Mouse (Mus musculus) adrenal gland, adult 18-20 months (tissue): ENCODE data around the gene Trim2. TPM values are rescaled to one million over a fixed set of nuclear protein-coding genes. Genes with fewer than 3 reads are reported as not detected.

Experiments
- DNase-seq, 2 experiments: peaks; one replicate each; pipeline ENCODE4 v3.0.0; 2021 to 2022; ENCODE audit warnings: low spot score in 2 of 2
- total RNA-seq, 2 experiments: library from RNA; stranded (reverse); gene quantifications; 1 replicate in 1 of 2; 2 replicates in 1 of 2; pipeline ENCODE4 v1.2.3; 2021

Trim2 gene
- total RNA-seq, 2 experiments from 2014 or later: 29.2 to 88.9 TPM

DNA sequence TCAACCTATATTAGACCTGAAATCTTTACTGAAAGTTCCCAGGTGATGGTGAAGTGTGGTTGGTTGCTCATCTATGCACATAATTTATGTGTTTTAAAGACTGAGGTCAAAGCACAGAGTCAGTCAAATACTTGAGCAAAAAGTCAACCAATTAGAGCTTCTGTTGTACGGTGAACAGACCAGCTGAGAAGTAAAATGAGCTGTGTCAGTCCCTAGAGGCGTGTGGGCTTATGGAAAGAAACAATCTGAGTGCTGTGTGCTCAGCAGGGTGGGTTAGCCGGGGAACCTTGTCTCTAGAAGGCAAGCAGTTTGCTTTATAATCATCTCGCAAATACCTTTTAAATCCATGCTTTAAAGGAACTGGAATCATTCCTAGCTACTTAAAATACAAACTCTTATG is 149.7 kb downstream of the Trim2 start:
- DNase-seq: no peak

DNA sequence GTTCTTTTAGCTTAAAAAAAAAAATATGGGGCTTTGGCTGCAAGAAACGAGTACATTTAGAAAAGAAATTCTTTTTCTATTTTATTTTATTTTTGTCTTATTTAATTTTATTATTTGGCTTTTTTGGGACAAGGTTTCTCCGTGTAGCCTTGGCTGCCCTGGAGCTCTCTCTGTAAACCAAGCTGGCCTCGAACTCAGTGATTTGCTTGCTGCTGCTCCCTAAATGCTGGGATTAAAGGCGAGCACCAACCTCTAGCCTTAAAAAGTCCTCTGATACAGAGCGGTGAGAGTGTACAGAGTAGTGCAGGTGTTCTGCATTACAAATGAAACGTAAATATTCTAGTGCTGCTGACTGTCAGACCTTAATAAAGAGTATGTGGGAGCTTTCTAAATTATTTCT is 150.6 kb downstream of the Trim2 start:
- DNase-seq: no peak

DNA sequence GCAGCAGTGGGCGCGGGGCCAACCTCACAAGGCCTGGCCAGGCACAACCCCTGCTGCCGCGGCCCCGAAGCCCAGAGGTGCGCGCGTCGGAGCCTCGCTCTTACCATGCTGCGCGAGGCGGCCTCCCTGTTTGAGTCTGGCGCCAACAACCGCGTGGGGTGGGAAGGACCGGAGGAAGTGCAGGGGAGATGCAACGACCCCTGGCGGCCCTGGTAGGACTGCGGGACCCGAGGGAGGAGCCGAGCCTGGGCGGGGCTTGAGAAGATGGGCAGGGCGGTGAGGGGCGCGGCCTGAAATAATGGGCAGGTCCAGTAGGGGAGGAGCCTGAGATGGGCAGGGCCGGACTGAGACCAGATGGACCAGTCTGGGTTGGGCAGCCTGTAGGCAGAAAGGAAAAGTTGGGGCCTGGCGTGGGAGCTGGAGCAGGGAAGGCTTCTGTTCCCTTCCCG is 151.1 kb downstream of the Trim2 start, which contains the start of gene Mnd1:
Gene Mnd1 (minus strand): TSS at position 229 of the 449 bp plus-strand sequence.
- peak; percentile 98 to 99 for DNase-seq

DNA sequence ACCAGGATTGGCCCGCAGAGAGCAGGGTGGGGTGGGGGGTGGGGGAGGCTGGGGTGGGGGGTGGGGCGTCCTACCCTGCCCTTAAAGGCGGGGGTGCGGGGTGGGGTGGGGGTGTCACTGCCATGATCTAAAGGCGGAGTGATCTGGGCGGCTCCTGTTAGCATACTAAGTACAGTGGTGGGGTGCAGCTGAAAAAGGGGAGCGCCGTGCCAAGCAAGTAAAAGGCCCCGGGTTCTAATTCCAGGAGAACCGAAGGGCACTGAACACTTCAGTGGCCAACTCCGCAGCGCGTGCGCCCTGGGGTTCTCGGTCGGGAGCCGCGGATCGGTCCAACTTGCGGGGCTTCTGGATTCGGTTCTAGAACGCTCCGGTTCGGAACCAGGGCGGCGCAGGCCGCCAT is 151.5 kb downstream of the Trim2 start:
- DNase-seq: no peak

DNA sequence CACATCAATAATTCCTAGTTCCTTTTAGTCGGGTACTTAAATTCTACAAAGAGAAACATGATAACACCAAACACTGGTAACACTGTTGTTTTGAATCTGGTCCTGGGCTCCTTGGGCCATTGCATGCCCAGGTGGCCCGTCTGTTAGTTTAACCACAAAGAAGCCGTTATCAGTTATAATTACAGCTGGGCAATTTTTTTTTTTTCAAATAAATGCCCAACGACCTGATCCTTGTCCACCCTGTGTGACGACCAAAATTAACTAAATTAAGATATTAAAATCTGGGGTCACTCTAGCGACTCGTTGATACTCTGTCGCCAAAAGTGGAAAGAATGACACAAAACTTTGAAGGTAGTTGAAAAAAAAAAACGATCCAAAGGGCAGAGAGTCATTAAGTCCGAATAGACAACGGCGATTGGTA is 151.9 kb downstream of the Trim2 start:
- DNase-seq: no peak

DNA sequence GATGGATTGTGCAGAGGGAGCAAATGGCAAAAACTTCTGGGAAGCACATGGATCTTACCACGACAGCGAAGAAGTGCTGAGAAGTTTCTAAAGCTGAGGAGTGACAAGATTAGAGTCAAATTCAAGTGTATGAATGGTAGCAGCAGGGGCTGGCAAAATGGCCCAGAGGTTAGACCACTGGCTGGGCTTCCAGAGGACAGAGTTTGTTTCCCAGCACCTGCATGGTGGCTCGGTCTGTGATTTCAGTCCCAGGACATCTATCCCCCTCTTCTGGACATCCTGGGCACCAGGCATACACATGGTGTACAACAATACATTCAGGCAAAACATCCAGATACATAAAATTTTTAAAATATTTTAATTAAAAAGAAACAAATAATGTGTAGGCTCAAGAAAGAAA is 156.8 kb downstream of the Trim2 start:
- DNase-seq: no peak

DNA sequence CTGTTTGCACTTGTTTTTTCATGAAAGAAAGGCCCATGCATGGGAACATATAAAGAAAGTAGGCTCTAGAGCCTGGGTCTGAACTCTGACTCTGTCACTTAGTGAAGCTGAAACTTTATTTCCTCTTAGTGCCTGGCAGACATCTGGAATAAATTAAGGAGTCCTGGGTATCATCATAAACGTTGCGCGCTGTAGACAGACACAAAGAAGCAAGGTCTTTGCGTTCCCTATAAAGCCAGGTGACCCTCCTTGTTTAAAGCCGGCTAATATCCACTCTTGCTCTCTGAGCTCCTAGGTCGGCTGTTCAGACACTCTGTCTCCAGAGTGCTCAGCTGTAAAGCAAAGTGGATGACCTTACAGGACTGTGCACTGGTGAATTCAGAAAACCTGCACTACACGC is 165.7 kb downstream of the Trim2 start:
- DNase-seq: no peak

DNA sequence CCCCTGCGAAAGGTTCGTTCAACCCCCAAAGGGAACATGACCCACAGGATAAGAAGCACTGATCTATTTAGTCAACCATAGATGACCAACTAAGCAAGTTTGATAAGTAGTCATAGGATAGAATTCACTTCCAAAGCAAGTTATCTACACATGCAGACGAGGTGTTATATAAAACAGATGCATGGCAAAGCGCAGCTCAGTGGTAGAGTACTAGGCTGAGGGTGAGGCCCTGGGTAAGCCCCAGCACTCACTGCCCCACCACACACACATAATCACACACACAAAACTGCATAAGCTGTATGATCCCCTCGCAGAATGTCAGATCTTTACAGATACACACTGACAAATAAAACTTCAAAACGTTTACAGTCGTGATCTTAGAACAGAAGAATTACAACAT is 170.2 kb downstream of the Trim2 start:
- DNase-seq: no peak

DNA sequence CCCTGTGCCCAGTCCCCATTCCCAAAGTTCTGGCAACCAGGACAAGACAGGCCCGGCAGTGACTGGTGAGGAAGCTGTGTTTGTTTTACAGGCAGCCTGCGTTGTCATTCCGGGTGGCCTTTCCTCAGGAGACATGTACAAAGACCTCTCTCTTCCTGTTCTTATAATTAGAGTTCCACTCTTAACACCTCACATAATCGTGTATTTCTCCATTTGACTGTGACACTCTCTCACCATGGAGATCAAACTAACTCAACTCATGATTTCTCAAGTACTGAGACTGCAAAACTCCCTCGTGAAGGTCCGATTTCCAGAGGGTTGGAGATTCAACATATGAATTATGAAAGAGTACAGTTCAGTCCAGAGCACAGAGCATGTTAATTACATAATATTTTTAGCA is 170.7 kb downstream of the Trim2 start:
- no peak for DNase-seq

DNA sequence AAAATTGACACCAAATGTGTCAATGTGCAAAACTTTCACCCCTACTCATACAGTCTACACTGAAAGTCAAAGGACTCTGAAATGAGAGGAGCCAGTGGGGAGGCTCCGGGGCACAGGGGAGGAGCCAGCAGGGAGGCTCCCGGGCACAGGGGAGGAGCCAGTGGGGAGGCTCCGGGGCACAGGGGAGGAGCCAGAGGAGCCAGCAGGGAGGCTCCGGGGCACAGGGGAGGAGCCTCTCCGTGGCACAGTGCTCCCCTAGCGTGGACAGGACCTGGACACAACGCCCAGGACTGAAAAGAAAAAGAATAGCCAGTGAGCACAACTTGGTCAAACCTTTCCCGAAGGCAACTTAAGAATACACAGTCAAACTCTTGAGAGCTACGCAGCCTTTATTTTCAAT is 171.3 kb downstream of the Trim2 start:
- peak in 1 of 2 experiments; percentile 31 for DNase-seq

DNA sequence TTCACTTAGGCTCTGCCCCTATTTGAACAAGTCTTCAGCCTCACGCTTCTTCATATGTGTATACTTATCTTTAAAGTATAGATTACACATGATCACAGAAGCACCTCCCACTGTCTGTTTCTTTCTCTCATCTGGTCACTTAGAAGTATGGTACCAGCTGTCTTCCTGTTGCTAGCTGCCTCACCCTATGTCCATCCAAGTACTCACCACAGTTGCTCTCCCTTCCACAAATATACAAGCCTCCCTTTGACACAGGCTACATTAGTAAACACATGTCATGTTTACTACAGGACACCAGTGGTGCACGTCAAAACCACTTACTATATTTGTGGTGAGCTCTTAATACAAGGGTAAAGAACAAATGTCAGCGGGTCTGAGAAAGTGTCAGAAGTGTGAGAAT is 175.3 kb downstream of the Trim2 start:
- no peak for DNase-seq

DNA sequence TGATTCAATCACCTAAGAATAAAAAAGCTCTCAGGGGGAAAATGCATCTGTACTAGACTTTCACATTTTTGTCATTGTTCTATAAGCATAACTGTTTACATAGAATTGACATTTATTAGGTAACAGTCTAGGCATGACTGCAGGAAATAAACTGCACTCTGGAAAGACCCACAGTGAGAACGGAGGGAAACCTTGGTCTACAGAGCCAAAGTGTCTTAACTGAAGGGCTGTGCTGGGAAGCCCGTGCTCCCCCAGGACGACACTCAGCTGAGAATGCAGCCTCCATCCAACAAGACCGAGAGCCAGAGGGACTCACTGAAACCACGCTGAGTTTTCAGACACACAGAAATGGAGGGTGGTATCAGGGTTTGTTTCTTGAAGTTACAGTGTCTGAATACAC is 175.9 kb downstream of the Trim2 start:
- DNase-seq: no peak

DNA sequence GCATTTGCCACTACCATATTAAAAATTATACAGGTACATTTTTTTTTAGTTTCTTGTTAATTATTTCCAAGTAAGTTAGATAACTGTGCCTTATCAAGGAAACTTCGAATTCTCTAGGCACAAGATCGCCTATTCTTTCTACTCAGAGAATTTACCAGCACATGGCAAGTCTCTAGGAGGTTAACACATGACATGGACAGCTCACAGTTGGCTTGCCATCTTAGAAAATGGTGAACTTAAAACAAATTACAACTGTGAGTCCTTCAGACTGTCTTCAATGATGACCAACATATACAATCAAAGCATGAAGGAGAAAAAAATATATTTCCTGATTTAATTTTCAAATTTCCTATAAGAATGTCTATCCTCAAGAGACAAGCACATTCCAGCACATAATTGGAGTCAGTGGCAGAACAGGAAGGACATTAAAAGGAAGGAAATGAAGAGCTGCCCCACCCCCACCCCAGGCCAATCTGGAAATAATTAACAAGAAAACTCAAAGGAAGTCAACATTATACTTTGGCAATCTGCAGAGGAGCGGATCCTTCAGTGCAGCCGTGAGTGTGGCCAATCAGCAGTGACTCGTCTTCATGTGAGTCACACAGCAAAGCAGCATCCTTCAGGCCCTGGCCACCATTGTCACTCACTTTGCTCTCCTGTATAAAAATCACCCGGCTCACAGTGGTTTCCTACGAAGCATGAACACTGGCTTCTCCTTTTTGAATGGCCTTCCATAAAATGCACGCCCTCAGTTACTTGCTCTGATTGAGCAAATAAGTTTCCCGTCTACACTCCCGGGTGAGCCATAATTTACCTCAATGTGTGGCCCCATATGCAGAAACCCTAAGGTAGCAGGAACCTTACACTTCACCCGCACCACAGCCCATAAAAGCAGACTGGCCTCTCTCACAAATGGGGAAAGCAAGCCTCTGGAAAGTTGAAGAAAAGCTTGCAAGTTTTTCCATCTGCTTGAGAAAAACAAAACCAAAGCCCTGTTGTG is 177.5 kb downstream of the Trim2 start:
- DNase-seq: no peak

DNA sequence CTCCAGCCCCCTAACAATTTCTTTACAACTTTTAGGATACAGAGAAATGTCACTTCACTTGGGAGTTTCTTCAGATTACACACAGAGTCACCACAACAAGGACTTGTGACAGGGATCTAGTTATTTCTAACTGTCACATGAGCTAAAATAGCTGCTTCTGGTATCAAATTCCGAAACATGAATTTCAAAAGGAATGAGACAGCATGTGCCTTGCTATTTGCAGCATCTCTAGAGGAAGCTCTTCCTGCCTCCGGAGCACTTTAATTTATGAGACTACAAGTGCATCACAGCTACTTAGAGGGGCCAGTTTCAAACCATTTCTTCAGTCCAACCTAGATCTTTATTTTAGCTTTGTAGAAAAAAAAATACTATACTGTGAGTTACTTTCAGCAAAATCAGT is 179.2 kb downstream of the Trim2 start:
- DNase-seq: no peak

DNA sequence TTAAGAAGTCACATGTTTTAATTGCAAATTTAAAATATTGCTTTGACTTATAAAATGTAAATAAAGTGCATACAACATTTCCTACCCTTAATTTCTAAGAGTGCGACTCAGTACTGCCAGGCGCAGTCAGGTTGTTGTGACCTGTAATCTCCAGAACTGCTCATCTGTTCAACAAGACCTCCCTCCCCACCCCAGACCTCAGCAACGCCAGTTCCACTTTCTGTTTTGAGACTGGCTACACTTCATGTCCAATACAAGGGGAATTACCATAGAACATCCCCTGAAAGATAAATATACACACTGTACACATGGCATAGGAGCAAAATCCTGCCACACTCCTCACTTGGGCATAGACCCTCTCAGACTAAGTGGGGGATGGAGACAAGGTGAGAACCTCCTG is 180.0 kb downstream of the Trim2 start:
- DNase-seq: no peak

DNA sequence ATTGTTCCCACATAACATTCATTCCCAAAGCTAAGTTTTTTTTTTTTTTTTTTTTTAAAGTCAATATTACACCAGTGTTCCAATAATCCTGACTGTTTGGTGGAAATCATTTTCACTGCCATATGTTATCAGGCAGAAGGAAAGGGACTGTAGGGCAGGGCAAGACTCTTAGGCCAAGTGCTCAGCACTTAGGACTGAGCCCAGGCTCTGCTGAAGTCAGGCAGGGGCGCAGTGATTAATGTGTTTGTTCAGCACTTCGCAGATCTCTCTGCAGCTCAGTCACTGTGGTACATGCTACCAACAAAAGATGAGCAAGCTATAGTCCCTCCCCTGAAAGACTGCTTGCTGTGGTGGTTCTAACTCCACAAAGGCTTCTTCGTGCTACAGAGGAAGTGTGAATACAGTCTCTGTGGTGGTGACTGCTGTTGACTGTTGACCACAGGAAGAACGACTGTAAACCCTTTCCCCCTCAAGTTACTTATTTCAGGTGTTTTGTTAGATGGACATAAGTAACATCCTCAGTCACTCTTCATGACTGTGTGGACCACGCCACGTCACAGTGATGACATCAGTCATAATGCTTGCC is 180.9 kb downstream of the Trim2 start:
- DNase-seq: no peak

DNA sequence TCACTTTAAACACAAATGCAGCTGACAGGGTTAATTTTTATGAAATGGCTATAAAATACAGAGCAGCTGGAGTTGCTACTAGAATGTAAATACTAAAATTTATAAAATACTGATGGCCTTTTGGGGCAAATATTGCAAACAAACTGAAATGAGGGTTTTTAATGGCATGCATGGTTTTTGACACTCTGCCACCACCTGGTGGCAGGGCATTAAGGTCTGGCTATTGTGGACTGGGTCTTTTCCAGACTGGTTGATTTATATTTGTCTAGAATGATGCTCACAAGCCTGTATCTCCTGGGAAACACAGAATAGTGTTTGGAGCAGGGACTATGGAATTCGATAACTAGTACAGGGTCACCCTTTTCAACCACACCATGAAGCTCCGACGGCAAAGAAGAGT is 183.2 kb downstream of the Trim2 start:
- peak; percentile 15 to 42 for DNase-seq

DNA sequence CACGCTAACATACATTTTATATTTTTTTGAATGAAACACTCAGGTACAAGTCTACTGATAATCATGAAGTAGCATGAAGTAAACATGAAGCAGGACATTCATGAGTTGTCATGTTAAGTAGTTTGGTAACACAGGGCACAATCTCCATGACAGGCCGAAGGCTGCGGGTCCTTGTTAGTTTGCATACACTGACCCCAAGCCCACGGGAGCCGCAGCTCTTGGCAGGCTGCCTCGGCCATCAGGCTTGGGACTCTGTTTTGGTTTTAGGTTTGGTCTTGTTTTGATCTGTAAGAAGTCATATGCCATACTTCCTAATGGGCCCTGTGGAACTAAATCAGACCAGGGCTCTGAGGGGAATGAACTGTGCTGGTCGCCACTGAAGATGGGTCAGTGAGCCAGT is 188.0 kb downstream of the Trim2 start:
- DNase-seq: no peak

DNA sequence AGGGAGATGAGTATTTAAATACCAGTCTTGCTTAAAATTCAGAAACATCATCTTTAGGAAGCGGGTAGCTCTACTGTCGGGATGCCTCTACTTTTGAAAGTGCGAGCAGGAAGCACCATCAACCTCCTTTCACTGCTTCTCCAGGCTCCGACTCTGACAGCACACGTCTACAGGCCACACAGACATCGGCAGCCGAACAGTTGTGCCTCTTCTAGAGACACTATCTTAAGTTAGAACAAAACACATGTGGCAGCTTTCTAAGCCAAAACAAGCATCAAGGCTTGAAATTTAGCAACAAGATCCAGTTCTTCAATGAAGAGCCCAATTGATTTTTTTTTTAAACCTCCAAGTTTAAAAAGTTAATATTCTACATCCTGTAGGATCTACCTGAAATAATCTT is 188.5 kb downstream of the Trim2 start:
- DNase-seq: no peak
